Mouse (Mus musculus) heart, adult 2 months (tissue): ENCODE data around the gene Fam81b.

Source experiments
- CTCF ChIP-seq: fragments of 200-600 bp; IDR thresholded peaks from 2 replicates; pipeline ENCODE4 v1.8.1; 2022; ENCODE audit warnings: antibody characterized with exemption, mild to moderate bottlenecking, moderate library complexity
- POLR2A ChIP-seq: fragments of 200-500 bp; IDR thresholded peaks from 2 replicates; pipeline ENCODE4 v1.6.1; 2011; ENCODE audit warnings: mild to moderate bottlenecking, low read depth, low read length, control low read depth; ENCODE audit not compliant: insufficient read depth

DNA sequence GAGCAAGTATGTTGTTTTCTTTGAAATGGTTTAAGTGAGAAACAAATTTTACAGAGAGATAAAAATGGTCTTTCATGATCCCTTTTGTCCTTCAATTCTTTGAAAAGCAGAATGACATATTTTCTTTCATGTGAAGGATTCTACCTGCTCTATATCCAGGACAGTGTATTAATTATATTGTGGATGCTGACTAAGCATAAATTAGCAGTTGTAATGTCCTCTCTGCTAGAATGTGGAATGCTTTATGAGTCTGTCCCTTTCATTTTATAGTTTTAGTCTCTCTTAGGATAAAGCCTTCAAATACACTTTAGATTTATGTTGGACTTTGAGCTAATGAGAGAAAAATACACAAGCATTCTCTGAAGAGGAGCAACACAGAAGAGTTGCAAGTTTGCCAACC is 130.6 kb downstream of the Fam81b start:
- TF ChIP-seq CTCF, result no peak
- TF ChIP-seq POLR2A, result no peak
